Mouse (Mus musculus) cerebellum, postnatal 25 days (tissue): ENCODE results near the gene Gm28048.

Experiments
- DNase-seq, 2 experiments: peaks; one replicate each; pipeline ENCODE4 v3.0.0; 2021; ENCODE audit warnings: mixed read lengths in 2 of 2

The Gm28048 gene

GRCm38 (mm10) chr11:22987357-22987756 lies 5.5 kb upstream of the Gm28048 start:
- DNase-seq = peak; percentile 28 to 53

GRCm38 (mm10) chr11:22985510-22985909 lies 3.6 kb upstream of the Gm28048 start:
- DNase-seq = no peak

- no peak for DNase-seq
These were observed 956 bp upstream of the Gm28048 start for GRCm38 (mm10) chr11:22982846-22983245.

GRCm38 (mm10) chr11:22981543-22981950 lies 343 bp downstream of the Gm28048 start:
- DNase-seq = no peak

- DNase-seq = no peak
These were observed 849 bp downstream of the Gm28048 start for GRCm38 (mm10) chr11:22981041-22981440.

GRCm38 (mm10) chr11:22979221-22979620 lies 2.7 kb downstream of the Gm28048 start:
- DNase-seq = no peak

GRCm38 (mm10) chr11:22978711-22979110 lies 3.2 kb downstream of the Gm28048 start:
- peak; percentile 81 to 83 for DNase-seq

- peak; percentile 19 to 26 for DNase-seq
These were observed 3.7 kb downstream of the Gm28048 start for GRCm38 (mm10) chr11:22978215-22978614.

- DNase-seq = peak in 1 of 2 experiments; percentile 23
These were observed 8.3 kb downstream of the Gm28048 start for GRCm38 (mm10) chr11:22973599-22973998.

- DNase-seq = peak; percentile 89 to 90
These were observed 9.0 kb downstream of the Gm28048 start for GRCm38 (mm10) chr11:22972746-22973526.

- peak; percentile 77 to 86 for DNase-seq
These were observed 9.8 kb downstream of the Gm28048 start, which contains the start of gene Zrsr1 for GRCm38 (mm10) chr11:22971835-22972709. Gene Zrsr1, plus strand, starts transcription at chr11:22972005.

GRCm38 (mm10) chr11:22970546-22970945 lies 11.3 kb downstream of the Gm28048 start:
- no peak for DNase-seq

GRCm38 (mm10) chr11:22969486-22969885 lies 12.4 kb downstream of the Gm28048 start:
- no peak for DNase-seq

GRCm38 (mm10) chr11:22965503-22965902 lies 16.4 kb downstream of the Gm28048 start:
- DNase-seq = no peak

- no peak for DNase-seq
These were observed 17.5 kb downstream of the Gm28048 start for GRCm38 (mm10) chr11:22964401-22964800.

GRCm38 (mm10) chr11:22962101-22962500 lies 19.8 kb downstream of the Gm28048 start:
- no peak for DNase-seq

- DNase-seq = no peak
These were observed 24.0 kb downstream of the Gm28048 start for GRCm38 (mm10) chr11:22957791-22958374.

GRCm38 (mm10) chr11:22956830-22957229 lies 25.1 kb downstream of the Gm28048 start:
- DNase-seq = peak; percentile 10 to 46

GRCm38 (mm10) chr11:22956346-22956745 lies 25.5 kb downstream of the Gm28048 start:
- DNase-seq = no peak

GRCm38 (mm10) chr11:22952668-22953067 lies 29.2 kb downstream of the Gm28048 start:
- no peak for DNase-seq

GRCm38 (mm10) chr11:22950131-22950530 lies 31.8 kb downstream of the Gm28048 start:
- DNase-seq = no peak

- DNase-seq = no peak
These were observed 32.8 kb downstream of the Gm28048 start for GRCm38 (mm10) chr11:22949101-22949500.

- no peak for DNase-seq
These were observed 42.9 kb downstream of the Gm28048 start for GRCm38 (mm10) chr11:22938983-22939382.
